Mouse (Mus musculus) liver, embryonic 14.5 days (tissue): ENCODE measurements around the gene Scube2.

Source experiments
- CTCF ChIP-seq: IDR thresholded peaks from 2 replicates; pipeline ENCODE4 v1.5.1; 2016; ENCODE audit warnings: antibody characterized with exemption, low read depth, control low read depth
- EP300 ChIP-seq: IDR thresholded peaks from 2 replicates; pipeline ENCODE4 v1.6.1; 2016; ENCODE audit warnings: antibody characterized with exemption, low read depth

GRCm38 (mm10) chr7:109783281-109783680, 82.2 kb downstream of the Scube2 start:
- TF ChIP-seq CTCF (no peak), EP300 (no peak)
